Mouse (Mus musculus): ENCODE results near the gene Rassf2. TPM values are rescaled to one million over a fixed set of nuclear protein-coding genes. Genes with fewer than 3 reads are reported as not detected.

Gene Rassf2
- polyA plus RNA-seq, 1 experiment from 2014 or later: 5.5 TPM

DNA sequence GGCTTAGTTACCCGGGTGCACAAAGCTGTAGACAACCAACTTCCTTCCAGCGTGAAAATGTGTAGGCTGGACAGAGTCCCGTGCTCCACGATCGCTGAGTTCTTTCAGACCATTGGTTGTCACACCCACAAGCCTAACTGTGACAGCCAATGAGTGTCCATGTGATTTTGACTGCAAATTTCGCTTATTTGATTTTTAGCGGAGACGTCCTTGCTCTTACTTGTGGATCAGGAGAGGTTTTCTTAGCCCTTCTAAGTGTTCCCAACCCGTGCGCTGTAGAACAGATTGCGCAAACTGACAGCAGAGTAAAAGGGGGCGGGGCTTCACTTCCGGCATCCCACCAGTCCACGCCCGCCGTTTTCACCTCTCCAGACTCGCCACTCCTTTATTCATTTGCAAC is 74.8 kb downstream of the Rassf2 start:
- H3K36me3 ChIP-seq: no peaks in the 10 kb centered on the region
- no peaks in the 10 kb centered on the region for H3K9me3 ChIP-seq (replicated peaks)
- H3K27me3 ChIP-seq (ENCODE audit: low read depth, poor library complexity, severe bottlenecking): peaks cover 56% of the 10 kb centered on the region
- WGBS: 3% methylated on average over 17 of the region's 17 CpGs
- H3K27ac ChIP-seq: no peak overlapping the region
- peak overlapping the region; percentile 41 for H3K4me3 ChIP-seq
- peak; percentile 36 for DNase-seq (ENCODE audit: low spot score)
- peaks cover 19% of the 10 kb centered on the region for H3K4me1 ChIP-seq

DNA sequence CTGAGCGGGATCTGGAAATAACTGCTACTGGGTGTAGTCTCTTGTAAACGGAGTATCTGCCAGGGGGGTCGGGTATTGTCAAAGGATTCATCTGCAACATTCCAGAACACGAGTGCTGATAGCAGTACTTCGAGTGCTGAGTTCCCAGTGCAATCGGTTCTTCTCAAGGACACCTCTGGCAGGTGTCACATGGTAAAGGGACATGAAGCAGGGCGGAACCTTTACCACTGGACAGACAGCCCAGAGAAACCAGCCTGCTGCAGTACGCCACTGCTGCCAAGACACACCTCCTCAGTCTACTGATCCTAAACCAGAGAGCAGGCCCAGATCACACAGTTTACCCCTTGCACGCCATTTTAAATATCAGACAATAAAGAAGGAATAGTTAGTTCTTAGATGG is 75.2 kb downstream of the Rassf2 start:
- Histone ChIP-seq H3K4me3 (peak overlapping the region; percentile 41), H3K27ac (no peak overlapping the region), H3K27me3 (ENCODE audit: low read depth, poor library complexity, severe bottlenecking) (peaks cover 59% of the 10 kb centered on the region), H3K4me1 (peaks cover 23% of the 10 kb centered on the region), H3K36me3 (no peaks in the 10 kb centered on the region), H3K9me3 (replicated peaks) (no peaks in the 10 kb centered on the region)
- DNase-seq (ENCODE audit: low spot score): no peak
- 66% methylated on average over 9 of the region's 9 CpGs for WGBS

- DNase-seq (ENCODE audit: low spot score): no peak
- peaks cover 23% of the 10 kb centered on the region for H3K4me1 ChIP-seq
- H3K36me3 ChIP-seq: no peaks in the 10 kb centered on the region
- peak overlapping the region; percentile 42; the same call in 1 of the 2 replicates for H3K4me3 ChIP-seq
- 88% methylated on average over 4 of the region's 4 CpGs for WGBS
- H3K27me3 ChIP-seq (ENCODE audit: low read depth, poor library complexity, severe bottlenecking): peaks cover 59% of the 10 kb centered on the region
- H3K9me3 ChIP-seq (replicated peaks): no peaks in the 10 kb centered on the region
- no peak overlapping the region for H3K27ac ChIP-seq
These were observed 76.3 kb downstream of the Rassf2 start for GRCm38 (mm10) chr2:131953711-131954110.

- peaks cover 59% of the 10 kb centered on the region for H3K27me3 ChIP-seq (ENCODE audit: low read depth, poor library complexity, severe bottlenecking)
- no peaks in the 10 kb centered on the region for H3K9me3 ChIP-seq (replicated peaks)
- no peaks in the 10 kb centered on the region for H3K36me3 ChIP-seq
These were observed 77.0 kb downstream of the Rassf2 start for GRCm38 (mm10) chr2:131952961-131953538.

DNA sequence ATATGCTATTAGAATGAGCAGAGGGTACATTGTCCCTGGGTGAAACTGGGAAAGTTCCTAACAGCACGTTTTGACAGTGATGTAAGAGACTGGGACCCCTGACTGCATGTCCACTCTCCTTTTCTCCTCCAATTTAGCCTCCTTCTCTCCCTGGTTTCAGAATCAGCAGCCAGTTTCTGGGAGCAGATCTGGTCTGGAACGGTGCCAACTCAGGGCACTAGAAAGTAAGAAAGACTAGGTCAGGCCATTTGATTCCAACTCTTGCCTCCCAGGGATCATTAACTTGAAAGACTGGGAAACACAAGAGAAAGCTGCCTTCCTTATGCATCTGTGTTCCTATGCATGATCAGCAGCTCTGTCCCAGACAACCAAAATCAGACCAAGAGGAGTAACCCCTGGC is 77.6 kb downstream of the Rassf2 start:
- DNase-seq (ENCODE audit: low spot score): no peak
- H3K4me3 ChIP-seq: no peak overlapping the region
- peaks cover 59% of the 10 kb centered on the region for H3K27me3 ChIP-seq (ENCODE audit: low read depth, poor library complexity, severe bottlenecking)

More at GRCm38 (mm10) chr2:131952961-131953538, 77.0 kb downstream of the Rassf2 start:
- WGBS: 9% methylated on average over 29 of the region's 29 CpGs
- DNase-seq (ENCODE audit: low spot score): peak; percentile 54
- H3K27ac ChIP-seq: no peak overlapping the region
- H3K4me1 ChIP-seq: peaks cover 23% of the 10 kb centered on the region
- peak overlapping the region; percentile 42 for H3K4me3 ChIP-seq

GRCm38 (mm10) chr2:131950598-131951095 is 79.4 kb downstream of the Rassf2 start, which contains the start of gene Prnd:
Gene Prnd (plus strand): TSS chr2:131950861.
- peaks cover 23% of the 10 kb centered on the region for H3K4me1 ChIP-seq
- peaks cover 50% of the 10 kb centered on the region for H3K27me3 ChIP-seq (ENCODE audit: low read depth, poor library complexity, severe bottlenecking)
- DNase-seq (ENCODE audit: low spot score): no peak
- H3K36me3 ChIP-seq: no peaks in the 10 kb centered on the region
- 13% methylated on average over 11 of the region's 11 CpGs for WGBS
- H3K9me3 ChIP-seq (replicated peaks): no peaks in the 10 kb centered on the region
- H3K4me3 ChIP-seq: 0 out of 2 replicates have a peak within 1 kb of the TSS, but pooled peaks have one; percentile 7
- H3K27ac ChIP-seq: 0 out of 2 replicates have a peak within 1 kb of the TSS, but pooled peaks have one; percentile 17

More for the DNA sequence above, 77.6 kb downstream of the Rassf2 start:
- H3K4me1 ChIP-seq: peaks cover 23% of the 10 kb centered on the region
- no peak overlapping the region for H3K27ac ChIP-seq
- H3K9me3 ChIP-seq (replicated peaks): no peaks in the 10 kb centered on the region
- WGBS: 61% methylated on average over 2 of the region's 2 CpGs
- no peaks in the 10 kb centered on the region for H3K36me3 ChIP-seq

GRCm38 (mm10) chr2:131949767-131950597 is 80.1 kb downstream of the Rassf2 start:
- Histone ChIP-seq H3K27me3 (ENCODE audit: low read depth, poor library complexity, severe bottlenecking) (peaks cover 48% of the 10 kb centered on the region), H3K4me1 (peaks cover 23% of the 10 kb centered on the region), H3K36me3 (no peaks in the 10 kb centered on the region), H3K27ac (0 out of 2 replicates have a peak overlapping the region, but pooled peaks have one; percentile 17), H3K4me3 (no peak overlapping the region), H3K9me3 (replicated peaks) (no peaks in the 10 kb centered on the region)
- DNase-seq (ENCODE audit: low spot score): no peak
- WGBS: 53% methylated on average over 9 of the region's 9 CpGs

GRCm38 (mm10) chr2:131948916-131949639 is 81.0 kb downstream of the Rassf2 start:
- H3K4me1 ChIP-seq: peaks cover 23% of the 10 kb centered on the region
- H3K4me3 ChIP-seq: no peak overlapping the region
- no peak for DNase-seq (ENCODE audit: low spot score)
- H3K36me3 ChIP-seq: no peaks in the 10 kb centered on the region
- peaks cover 39% of the 10 kb centered on the region for H3K27me3 ChIP-seq (ENCODE audit: low read depth, poor library complexity, severe bottlenecking)
- no peak overlapping the region for H3K27ac ChIP-seq
- 77% methylated on average over 11 of the region's 11 CpGs for whole genome bisulfite sequencing
- H3K9me3 ChIP-seq (replicated peaks): no peaks in the 10 kb centered on the region

DNA sequence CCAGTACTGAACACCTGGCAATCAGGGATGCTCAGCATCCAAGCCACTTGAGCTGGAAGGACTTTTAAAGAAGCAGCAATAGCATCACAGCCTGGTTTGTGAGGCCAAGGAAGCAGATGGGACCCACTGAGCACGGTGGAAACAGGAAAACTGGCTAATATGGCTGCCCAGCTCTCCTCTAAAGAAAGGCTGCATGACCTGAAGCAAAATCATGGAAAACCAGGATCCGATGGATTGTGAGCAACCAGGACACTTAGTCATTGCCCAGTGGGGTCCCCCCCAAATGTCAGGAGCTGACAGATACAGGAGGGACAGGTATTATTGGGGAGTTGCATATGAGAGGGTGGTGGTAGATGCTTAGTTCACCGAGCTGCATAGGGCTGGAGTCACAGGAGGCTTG is 81.9 kb downstream of the Rassf2 start:
- DNase-seq (ENCODE audit: low spot score): no peak

GRCm38 (mm10) chr2:131946351-131946750 is 83.7 kb downstream of the Rassf2 start:
- Histone ChIP-seq H3K4me3 (no peak overlapping the region), H3K27ac (no peak overlapping the region), H3K9me3 (replicated peaks) (no peaks in the 10 kb centered on the region), H3K27me3 (ENCODE audit: low read depth, poor library complexity, severe bottlenecking) (peaks cover 11% of the 10 kb centered on the region), H3K4me1 (peaks cover 10% of the 10 kb centered on the region; the same call in 1 of the 2 replicates), H3K36me3 (no peaks in the 10 kb centered on the region)
- no peak for DNase-seq (ENCODE audit: low spot score)
- WGBS: 84% methylated on average over 16 of the region's 16 CpGs

More for the DNA sequence above, 81.9 kb downstream of the Rassf2 start:
- no peak overlapping the region for H3K4me3 ChIP-seq
- no peaks in the 10 kb centered on the region for H3K9me3 ChIP-seq (replicated peaks)
- peaks cover 16% of the 10 kb centered on the region for H3K4me1 ChIP-seq
- H3K36me3 ChIP-seq: no peaks in the 10 kb centered on the region
- H3K27me3 ChIP-seq (ENCODE audit: low read depth, poor library complexity, severe bottlenecking): peaks cover 30% of the 10 kb centered on the region
- 84% methylated on average over 3 of the region's 3 CpGs for WGBS
- no peak overlapping the region for H3K27ac ChIP-seq

- Histone ChIP-seq H3K4me3 (no peak overlapping the region), H3K9me3 (replicated peaks) (no peaks in the 10 kb centered on the region), H3K27ac (no peak overlapping the region), H3K36me3 (no peaks in the 10 kb centered on the region), H3K4me1 (peaks cover 8% of the 10 kb centered on the region; the same call in 1 of the 2 replicates), H3K27me3 (ENCODE audit: low read depth, poor library complexity, severe bottlenecking) (peaks cover 8% of the 10 kb centered on the region; the same call in 1 of the 2 replicates)
- DNase-seq (ENCODE audit: low spot score): no peak
- WGBS: 91% methylated on average over 6 of the region's 6 CpGs
These were observed 84.3 kb downstream of the Rassf2 start for GRCm38 (mm10) chr2:131945765-131946164.

- H3K9me3 ChIP-seq (replicated peaks): no peaks in the 10 kb centered on the region
- 88% methylated on average over 8 of the region's 8 CpGs for WGBS
- no peak overlapping the region for H3K27ac ChIP-seq
- no peak overlapping the region for H3K4me3 ChIP-seq
- H3K36me3 ChIP-seq: no peaks in the 10 kb centered on the region
- no peak for DNase-seq (ENCODE audit: low spot score)
- 0 out of 2 replicates have a peak, but pooled peaks cover 3% of the 10 kb centered on the region for H3K27me3 ChIP-seq (ENCODE audit: low read depth, poor library complexity, severe bottlenecking)
- H3K4me1 ChIP-seq: peaks cover 3% of the 10 kb centered on the region; the same call in 1 of the 2 replicates
These were observed 84.8 kb downstream of the Rassf2 start for GRCm38 (mm10) chr2:131945225-131945624.
